Mouse (Mus musculus) T-helper 2 cell (primary cell): ENCODE results near the gene Bcl9.

Experiments used
- in situ Hi-C: fragments of 300-600 bp; cut with MboI, MseI; formaldehyde crosslinking; loops from one replicate; pipeline ENCODE4 v1.15.1; 2025; ENCODE audit warnings: high pct_unique_total_duplicates

Gene Bcl9

DNA sequence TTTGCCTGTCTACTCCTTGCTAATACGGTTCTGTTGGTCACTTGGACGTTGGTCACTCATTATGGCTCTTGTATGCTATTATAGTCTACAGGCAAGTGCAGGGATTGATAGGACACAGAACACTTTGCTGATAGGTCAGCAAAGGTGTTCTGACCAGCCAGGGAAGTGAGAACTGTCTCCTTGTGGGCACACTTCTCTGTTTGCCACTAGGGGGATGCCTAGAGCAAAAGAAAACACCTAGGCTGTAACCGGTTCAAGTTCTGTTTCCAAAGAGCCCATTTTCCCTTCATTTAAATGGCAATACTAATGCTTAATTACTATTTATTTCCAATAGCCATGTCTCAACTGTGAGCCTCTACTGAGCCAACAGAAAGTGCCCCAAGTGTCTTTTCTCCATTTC is 113.9 kb downstream of the Bcl9 start:
- in situ Hi-C loops = loop anchor here (10.0 kb wide), 3 partner anchors 99 to 371 kb away; no protein-coding TSS in a partner anchor

DNA sequence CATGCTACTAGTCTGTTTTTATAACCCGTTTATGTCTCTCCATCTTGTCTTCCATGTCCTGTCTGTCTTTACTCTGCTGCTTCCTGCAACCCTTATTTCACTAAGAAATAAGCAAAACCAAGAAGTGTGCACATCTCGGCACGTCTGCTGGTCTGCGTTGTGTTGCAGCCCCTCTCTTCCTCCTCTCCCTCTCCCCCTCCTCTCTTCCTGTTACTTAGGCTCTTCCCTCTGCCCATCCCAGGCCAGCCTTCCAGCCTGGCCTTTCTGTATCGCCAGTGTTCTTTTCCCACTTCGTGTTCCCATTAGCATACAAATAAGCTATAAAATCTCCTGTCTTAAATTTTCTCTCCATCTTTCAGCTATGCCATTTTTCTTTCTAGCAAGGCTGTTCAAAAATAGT is 117.2 kb downstream of the Bcl9 start:
- in situ Hi-C loops = loop anchor here (10.0 kb wide), 3 partner anchors 96 to 374 kb away; no protein-coding TSS in a partner anchor

DNA sequence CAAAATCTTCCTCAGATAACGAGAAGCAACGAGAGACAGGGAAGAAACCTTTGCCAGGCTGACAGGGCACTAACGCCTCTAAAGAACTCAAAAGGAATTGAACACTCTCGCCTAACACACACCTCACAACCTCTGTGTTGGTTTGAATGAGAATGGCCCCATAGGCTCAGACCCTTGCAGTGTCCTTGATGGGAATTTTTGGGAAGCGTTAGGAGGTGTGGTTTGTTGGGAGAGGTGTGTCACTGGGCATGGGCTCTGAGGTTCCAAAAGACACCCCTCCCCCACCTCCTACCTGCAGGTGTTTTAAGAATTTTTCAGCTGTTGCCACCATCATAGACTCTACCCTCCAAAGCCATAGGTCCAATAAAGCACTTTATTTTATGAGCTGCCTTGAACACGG is 118.8 kb downstream of the Bcl9 start:
- in situ Hi-C loops = no loop called here

DNA sequence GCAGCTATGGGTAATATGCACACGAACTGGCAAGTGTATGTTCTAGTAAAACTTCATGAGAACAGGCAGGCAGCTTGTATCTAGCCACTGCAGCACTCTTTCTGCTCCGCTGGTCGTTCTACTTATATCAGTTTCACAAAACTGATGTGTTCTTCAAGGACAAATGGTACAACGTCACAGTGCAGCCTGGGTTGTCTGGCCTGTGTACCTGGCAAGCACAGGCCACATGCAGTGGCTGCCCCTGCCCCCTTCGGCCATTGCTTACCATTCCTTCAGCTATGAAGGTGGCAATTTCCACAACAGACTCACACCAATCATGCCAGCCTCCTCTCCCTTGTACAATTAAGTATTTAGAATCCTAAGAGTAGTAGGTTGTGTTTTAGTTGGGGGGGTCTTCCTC is 125.1 kb downstream of the Bcl9 start:
- in situ Hi-C loops = no loop called here

DNA sequence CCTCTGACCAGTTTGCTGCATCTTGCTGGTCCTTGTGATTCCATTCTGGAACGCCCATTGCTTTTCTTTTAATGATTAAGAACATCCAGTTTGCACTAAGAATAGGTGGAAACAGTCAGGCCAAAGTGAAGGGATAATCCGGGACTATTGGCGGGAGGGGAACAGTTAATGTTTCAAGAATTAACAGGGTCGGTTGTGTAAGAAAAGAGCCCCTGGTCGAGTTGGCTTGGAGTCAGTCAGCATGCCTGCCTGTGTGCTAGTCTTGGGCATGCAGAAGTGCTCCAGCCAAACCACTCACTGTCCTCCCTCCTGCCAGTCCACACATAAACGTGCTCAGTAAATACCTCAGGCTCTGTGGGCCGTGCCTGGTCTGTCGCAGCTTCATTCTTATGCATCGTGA is 125.5 kb downstream of the Bcl9 start:
- in situ Hi-C loops = no loop called here

DNA sequence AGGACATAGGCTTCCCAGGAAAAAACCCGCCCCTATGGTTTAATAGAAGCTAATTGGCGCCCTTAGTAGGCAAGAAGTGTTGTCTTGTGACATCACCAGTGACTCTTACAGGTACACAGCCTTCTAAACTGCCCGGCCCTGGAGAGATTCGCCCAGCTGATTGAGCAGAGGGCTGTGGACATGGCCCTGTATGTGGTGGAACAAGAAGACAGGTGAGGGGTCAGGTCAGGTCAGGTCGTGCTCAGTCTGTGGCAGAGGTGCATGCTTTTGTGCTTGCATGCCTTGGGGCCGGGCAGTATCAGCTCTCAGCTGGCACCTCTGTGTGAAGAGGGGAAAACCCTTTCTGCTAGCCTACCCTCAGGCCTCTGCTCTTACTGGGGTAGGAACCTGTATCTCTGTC is 126.2 kb downstream of the Bcl9 start:
- in situ Hi-C loops = no loop called here

DNA sequence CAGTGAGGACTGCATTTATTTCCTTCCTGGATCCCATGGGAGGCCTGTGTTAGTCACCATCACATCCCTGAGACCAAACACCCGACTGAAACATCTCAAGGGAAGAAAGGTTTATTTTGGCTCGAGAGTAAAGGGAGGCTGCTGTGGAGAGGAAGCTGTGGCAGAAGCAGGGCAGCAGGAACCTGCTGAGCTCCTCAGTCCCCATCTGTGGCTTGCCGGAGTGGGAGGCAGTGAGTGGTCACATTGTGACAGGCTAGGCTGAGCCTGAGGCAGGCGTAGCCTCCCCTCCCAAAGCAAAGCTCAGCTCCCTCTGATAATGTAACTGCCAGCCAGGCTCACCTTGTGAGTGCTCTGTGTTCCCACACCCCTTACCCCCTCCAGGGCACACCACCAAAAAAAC is 130.6 kb downstream of the Bcl9 start:
- in situ Hi-C loops = no loop called here

DNA sequence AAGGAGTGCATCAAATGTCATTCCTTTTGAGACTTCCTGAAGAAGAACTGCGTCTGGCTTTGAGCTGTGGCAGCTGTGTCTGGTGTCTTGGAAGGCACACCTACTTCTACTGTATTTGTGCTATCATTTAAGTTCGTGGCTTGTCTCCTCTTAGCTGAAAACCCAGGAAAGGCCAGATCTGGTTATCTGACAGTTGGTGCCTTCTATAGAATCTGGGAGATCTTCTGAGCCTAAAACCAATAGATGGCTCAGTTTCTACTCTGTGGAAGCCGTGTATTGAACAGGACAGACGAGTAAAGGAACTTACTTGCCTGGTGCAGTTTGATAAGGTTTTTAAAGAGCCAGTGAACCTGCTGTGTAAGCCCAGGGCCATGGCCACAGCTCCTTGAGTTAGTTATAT is 133.2 kb downstream of the Bcl9 start:
- in situ Hi-C loops = no loop called here

DNA sequence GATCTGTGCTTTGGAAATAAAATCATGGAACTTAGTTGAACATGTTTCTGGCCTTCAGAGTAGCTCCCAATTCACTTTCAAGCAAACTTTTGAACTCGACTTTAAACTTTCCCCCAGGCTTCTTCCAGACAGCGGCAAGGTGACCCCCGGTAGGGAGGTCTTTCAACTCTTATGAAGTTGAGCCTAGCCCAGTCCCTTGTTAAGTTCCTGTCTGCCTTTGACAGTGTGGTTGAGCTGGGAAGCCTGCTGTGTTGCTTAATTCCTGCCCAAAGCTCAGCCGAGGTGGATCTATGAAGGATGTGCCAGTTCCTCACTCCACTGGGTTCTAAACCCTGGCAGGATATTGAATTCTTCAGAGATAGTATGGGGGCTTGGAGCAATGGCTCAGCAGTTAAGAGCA is 135.9 kb downstream of the Bcl9 start:
- in situ Hi-C loops = no loop called here

DNA sequence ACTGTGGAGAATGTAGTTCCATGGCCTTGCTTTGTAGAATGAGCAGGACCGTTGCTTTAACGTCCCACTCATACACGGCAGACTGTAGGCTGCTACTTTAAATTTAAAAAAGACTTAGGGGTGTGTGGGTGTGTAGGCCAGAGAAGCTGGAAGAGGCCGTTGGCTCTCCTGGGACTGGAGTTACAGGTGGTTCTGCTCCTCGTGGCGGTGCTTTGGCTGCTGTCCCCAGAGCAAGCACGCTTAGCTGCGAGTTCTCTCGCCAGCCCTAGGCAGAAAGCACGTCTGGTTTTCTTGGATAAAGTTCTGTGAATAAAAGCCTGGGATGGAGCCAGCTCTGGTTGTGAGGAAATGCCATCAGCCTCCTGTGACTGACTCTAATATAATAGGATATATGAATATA is 136.8 kb downstream of the Bcl9 start:
- in situ Hi-C loops = no loop called here

DNA sequence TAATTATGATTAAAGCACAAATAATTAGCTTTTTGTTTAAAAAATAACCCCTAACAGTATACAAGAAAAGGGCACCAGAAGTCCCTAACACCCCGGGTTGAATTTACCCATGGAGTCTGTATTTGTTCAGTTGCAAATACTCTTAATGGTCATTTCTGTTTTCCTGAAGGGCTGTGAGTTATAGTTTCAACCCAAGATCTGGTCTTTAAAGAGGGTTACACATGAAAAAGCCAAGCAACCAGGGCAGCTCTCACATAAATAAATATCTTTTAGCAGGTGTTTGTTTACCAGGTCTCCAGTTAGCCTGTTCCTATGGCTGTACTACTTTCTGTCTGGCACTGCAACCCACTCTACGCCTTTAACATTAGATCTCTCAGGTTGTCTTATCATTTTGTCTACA is 137.7 kb downstream of the Bcl9 start:
- in situ Hi-C loops = no loop called here

DNA sequence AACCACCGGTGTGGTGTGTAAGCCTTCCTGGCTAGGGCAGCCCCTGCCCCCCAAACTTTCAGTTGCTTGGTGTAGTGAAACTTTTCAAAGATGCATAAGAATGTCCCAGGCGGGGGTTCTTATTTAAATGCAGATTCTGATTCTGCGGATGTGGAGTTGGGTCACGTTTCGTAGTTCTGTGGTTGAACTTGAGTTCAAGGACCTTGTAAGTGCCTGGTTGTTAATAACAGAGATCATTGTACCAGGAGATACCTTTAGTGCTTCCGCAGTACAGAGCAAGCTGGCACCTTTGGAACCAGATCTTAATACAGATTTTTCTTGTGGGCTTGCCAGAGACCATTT is 138.2 kb downstream of the Bcl9 start:
- in situ Hi-C loops = no loop called here

DNA sequence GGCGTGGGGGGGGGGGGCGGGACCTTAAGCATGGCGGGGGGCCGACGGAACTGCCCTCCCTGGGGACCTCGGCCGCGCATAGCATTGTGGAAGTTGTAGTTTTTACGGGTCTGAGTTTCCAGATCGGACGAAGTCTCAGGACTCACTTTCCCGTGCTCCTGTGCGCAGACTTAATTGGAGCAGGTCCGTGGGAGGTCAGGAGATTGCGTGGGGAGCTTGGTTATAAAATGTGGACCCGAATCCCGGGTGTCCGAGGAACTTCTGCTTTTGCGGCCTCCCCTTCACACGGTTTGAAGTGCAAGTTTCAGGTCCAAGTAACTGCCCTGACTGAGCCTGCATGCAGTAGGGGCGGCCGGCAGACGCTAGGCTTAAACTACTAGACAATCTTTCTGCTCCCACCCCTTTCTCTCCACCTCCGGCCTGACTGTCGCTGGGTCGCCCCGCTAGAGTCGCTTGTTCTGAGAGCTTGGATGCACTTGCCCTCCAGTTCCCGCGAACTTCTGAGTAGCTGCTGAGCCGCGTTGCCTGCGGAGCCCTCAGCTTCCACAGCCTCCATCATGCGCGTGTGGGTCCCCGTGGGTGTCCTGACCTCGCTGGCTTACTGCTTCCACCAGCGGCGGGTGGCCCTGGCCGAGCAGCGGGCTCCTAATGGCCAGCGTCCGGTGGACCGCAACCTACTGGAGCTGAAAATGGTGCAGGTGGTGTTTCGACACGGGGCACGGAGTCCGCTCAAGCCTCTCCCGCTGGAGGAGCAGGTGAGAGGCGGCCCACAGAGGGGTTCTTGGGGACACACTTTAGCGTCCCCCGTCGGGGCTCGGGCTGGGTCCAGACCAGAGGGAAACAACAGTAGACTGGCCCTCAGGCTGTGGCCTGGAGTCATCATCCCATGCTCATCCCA is 138.9 kb downstream of the Bcl9 start, which contains the start of gene Acp6:
TSS of gene Acp6 (plus strand) at position 167 of the 898 bp plus-strand sequence.
- in situ Hi-C loops = no loop called here

DNA sequence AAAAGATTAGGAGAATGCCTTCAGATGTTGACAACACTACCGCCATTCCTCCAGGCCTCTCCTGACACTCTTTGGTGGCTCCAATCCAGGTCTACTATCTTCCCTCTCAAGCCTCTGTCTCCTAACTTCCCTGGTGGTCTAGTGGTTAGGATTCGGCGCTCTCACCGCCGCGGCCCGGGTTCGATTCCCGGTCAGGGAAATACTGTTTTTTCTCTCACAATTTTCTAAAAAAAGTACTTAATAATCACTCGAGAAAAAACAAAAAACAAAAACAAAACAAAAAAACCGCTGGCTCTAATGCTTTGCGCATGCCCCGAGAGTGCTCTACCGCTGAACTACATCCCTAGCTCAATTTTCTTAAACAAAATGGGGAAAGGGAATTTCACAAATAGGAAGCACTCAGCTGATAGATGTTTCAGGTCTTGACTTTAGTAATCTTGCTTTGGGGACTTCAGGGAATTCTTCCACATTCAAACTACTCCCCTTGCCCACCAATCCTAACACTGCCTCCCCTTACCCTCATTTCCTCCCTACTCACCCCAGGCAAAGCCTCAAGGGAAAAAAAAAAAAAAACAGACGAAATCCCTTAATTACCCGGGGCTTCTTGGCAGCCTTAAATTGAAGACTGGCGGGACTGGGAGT is 139.6 kb downstream of the Bcl9 start:
- in situ Hi-C loops = no loop called here

DNA sequence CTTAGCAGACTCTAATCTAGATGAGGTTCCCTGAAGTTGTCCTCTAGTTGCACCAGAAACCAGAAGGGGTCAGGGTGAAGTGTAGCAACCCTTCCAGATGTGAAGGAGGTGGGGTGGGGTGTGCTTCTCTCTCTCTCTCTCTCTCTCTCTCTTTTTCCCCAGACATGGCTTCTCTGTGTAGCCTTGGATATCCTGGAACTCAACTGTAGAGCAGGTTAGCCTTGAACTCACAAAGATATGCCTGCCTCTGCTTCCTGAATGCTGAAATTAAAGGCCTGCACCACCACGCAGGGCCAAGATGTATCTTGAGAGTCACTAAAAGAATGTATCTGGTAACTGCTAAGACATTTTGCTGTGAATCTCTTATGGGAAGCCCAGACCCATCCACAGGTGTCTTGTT is 140.4 kb downstream of the Bcl9 start:
- in situ Hi-C loops = no loop called here

DNA sequence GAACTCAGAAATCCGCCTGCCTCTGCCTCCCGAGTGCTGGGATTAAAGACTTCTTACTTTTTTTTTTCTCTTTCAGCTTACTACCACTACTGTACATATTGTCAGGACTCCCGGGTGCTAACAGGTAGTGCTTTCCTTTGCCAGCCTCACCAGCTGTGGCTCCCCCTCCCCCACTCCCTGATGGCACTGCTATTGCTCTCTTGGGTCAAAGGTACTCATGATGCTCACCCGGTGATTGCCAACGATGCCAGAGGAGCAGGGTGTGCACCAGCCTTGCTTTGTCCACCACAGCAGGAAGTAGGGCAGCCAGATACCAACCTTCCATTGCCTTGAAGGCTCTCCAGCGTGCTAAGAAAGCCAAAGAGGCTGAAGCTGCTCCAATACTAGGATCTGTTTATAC is 141.3 kb downstream of the Bcl9 start:
- in situ Hi-C loops = no loop called here
